Mouse (Mus musculus) CH12.LX (cell line): ENCODE results near the gene Gm21188.
"Not testable (repeated sequence)": the region's sequence is repeated elsewhere in the genome, so short reads cannot be mapped to it uniquely, and the experiment has no call there.

Experiments
- CTCF ChIP-seq, 2 experiments: IDR thresholded peaks in 1 of 2; conservative IDR thresholded peaks in 1 of 2; 2 replicates each; pipeline ENCODE4 v1.5.1; 2011 to 2012; ENCODE audit warnings: low read depth in 2 of 2, low read length in 2 of 2, improper control_type of control experiment in 1 of 2, inconsistent platforms in 1 of 2, mild to moderate bottlenecking in 1 of 2, moderate library complexity in 1 of 2
- EP300 ChIP-seq: IDR thresholded peaks from 2 replicates; pipeline ENCODE4 v1.6.1; 2011; ENCODE audit warnings: low read length, improper control_type of control experiment
- HCFC1 ChIP-seq: IDR thresholded peaks from 2 replicates; pipeline ENCODE4 v1.6.1; 2012; ENCODE audit warnings: low read depth, mild to moderate bottlenecking, inconsistent platforms, low read length, improper control_type of control experiment
- MAFK ChIP-seq: IDR thresholded peaks from 2 replicates; pipeline ENCODE4 v1.6.1; 2011; ENCODE audit warnings: low read length, improper control_type of control experiment; ENCODE audit not compliant: insufficient replicate concordance
- MEF2A ChIP-seq: IDR thresholded peaks from 2 replicates; pipeline ENCODE4 v1.6.1; 2014; ENCODE audit warnings: low read depth, mild to moderate bottlenecking, inconsistent platforms, low read length, improper control_type of control experiment, borderline replicate concordance
- POLR2A ChIP-seq: IDR thresholded peaks from 2 replicates; pipeline ENCODE4 v1.6.1; 2011; ENCODE audit warnings: low read depth, mild to moderate bottlenecking, improper control_type of control experiment, low read length
- SIN3A ChIP-seq: IDR thresholded peaks from 2 replicates; pipeline ENCODE4 v1.6.1; 2012; ENCODE audit warnings: low read length, improper control_type of control experiment, inconsistent platforms

DNA sequence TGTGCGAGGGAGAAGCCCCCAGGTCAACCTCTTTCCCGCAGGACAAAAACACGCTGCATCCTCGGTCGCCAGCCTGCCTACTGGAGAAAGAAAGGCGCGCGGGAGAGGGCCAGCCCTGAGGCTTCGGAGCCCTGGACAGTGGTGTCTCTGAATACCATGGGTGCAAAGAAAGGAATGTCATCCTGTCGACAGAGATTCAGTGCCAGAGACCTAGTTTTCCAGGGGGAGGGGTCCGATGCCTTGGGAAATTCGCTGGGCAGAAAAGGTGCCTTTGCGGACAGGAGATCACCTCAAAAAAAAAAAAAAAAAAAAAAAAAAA, 44.9 kb upstream of the Gm21188 start:
- not testable (repeated sequence) for TF ChIP-seq POLR2A; SIN3A; HCFC1; EP300; MAFK; MEF2A; CTCF (conservative IDR thresholded peaks at IDR 0.05 in 1 of 2, IDR thresholded peaks at IDR 0.05 in 1 of 2; ENCODE audit: low read depth in 2 of 2, low read length in 2 of 2)
